Mouse (Mus musculus): ENCODE measurements around the gene Gm21874.
"Not testable (repeated sequence)": the region's sequence is repeated elsewhere in the genome, so short reads cannot be mapped to it uniquely, and the experiment has no call there.

The Gm21874 gene

GRCm38 (mm10) chrY:9416048-9416447 lies at the start of gene Gm21874:
Gene Gm21874 (minus strand): TSS chrY:9416148.
- not testable (repeated sequence) for DNase-seq
